23 mouse cellular contexts compared by ENCODE assay signal in the genomic region with DNA sequence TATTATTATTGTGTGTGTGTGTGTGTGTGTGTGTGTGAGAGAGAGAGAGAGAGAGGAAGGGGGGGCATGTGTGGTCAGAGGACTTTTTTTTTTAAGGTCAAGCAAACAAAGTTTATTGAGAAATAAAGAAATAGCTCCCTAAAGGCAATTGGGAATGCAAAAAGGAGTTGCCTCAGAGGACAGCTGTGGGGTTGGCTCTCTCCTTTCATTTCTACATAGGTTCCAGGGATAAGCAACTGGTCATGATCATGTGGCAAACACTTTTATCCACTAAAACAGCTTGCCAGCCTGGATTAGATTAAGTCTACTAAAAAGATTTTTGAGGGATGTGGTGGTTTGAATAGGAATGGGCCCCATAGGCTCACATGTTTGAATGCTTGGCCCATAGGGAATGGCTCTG.
"Had no signal": no experiment of that assay in that cellular context is flagged by ENCODE, and none has a peak within 500 bp of the region (broad histone marks: within the 10 kb centered on the region; RNA-seq: fewer than 3 reads in every experiment).

No protein-coding gene starts in this region.

- H3K27ac ChIP-seq: kidney, embryonic 15.5 days; left cerebral cortex, adult 2 months; limb, embryonic 13.5 days; liver, embryonic 13.5 days; neural tube, embryonic 12.5 days; neural tube, embryonic 15.5 days; stomach, postnatal 0 days had no signal

- H3K27me3 ChIP-seq: kidney, embryonic 15.5 days; limb, embryonic 13.5 days; liver, embryonic 13.5 days; neural tube, embryonic 12.5 days; neural tube, embryonic 15.5 days had no signal

- H3K4me3 ChIP-seq: kidney, embryonic 15.5 days; left cerebral cortex, adult 2 months; limb, embryonic 13.5 days; liver, embryonic 13.5 days; neural tube, embryonic 12.5 days; neural tube, embryonic 15.5 days had no signal

- H3K9me3 ChIP-seq: kidney, embryonic 15.5 days; limb, embryonic 13.5 days; liver, embryonic 13.5 days; neural tube, embryonic 12.5 days; neural tube, embryonic 15.5 days had no signal

- H3K9ac ChIP-seq: kidney, embryonic 15.5 days; limb, embryonic 13.5 days; liver, embryonic 13.5 days; lung, embryonic 14.5 days; neural tube, embryonic 12.5 days; neural tube, embryonic 15.5 days had no signal

- H3K4me2 ChIP-seq: kidney, embryonic 15.5 days; limb, embryonic 13.5 days; liver, embryonic 13.5 days; lung, embryonic 14.5 days; midbrain, embryonic 11.5 days; neural tube, embryonic 12.5 days; neural tube, embryonic 15.5 days had no signal

- DNase-seq: kidney, adult 8-10 months; kidney, postnatal 10 days; kidney, postnatal 36 days; layer of hippocampus, postnatal 36 days; liver; liver, embryonic 13.5 days; lung, embryonic 14.5 days; lung, postnatal 10 days; lung, postnatal 4 days; midbrain, embryonic 14.5 days; right cerebral cortex, adult 18-20 months; right cerebral cortex, postnatal 14 days; right cerebral cortex, postnatal 4 days; thymus, adult 2 months; thymus, postnatal 14 days; thymus, postnatal 4 days had no signal

- H3K36me3 ChIP-seq: liver, embryonic 13.5 days; neural tube, embryonic 15.5 days had no signal

- H3K4me1 ChIP-seq: neural tube, embryonic 12.5 days; neural tube, embryonic 15.5 days had no signal
